Mouse (Mus musculus) common myeloid progenitor, adult 5-6 weeks (primary cell): ENCODE measurements around the gene Dcxr. TPM values are rescaled to one million over a fixed set of nuclear protein-coding genes. Genes with fewer than 3 reads are reported as not detected.
"Not testable (repeated sequence)": the region's sequence is repeated elsewhere in the genome, so short reads cannot be mapped to it uniquely, and the experiment has no call there.

Source experiments
- ATAC-seq: replicated peaks from 2 replicates; pipeline ENCODE4 v1.8.0; 2016; ENCODE audit warnings: low read depth, mild to moderate bottlenecking, moderate TSS enrichment, inconsistent platforms; ENCODE audit not compliant: poor library complexity, severe bottlenecking
- total RNA-seq: library from RNA; stranded (forward); fragments of 200-1000, 187-1606 nt; gene quantifications from 2 replicates; pipeline ENCODE4 v1.2.3, GENCODE M21; 2017

The Dcxr gene
- total RNA-seq = 8.4 and 9.5 TPM in 2 replicates

GRCm38 (mm10) chr11:120727169-120727527 is at the start of gene Dcxr:
Dcxr (minus strand) TSS chr11:120727281.
- ATAC-seq = peak; percentile 89

GRCm38 (mm10) chr11:120775774-120776469 is 48.8 kb upstream of the Dcxr start:
- peak; percentile 100 for ATAC-seq

- ATAC-seq = no peak
Measured at GRCm38 (mm10) chr11:120773463-120774190, 46.5 kb upstream of the Dcxr start.

- no peak for ATAC-seq
Measured at GRCm38 (mm10) chr11:120772749-120773148, 45.7 kb upstream of the Dcxr start.

DNA sequence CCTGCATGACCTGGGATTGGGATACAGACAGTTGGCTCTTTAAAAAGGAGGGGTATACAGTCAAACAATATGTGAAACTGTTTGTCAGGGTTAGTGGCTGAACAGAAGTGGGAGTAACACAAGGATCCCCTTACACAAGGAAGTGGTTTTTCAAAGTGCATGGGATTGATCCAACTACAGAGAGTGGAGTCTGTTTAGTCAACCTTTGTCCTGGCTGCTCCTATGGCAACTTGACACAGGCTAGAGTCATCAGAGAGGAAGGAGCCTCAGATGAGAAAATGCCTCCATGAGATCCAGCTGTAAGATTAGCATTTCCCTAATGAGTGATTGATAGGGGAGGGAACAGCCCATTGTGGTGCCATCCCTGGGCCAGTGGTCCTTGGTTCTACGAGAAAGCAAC is 41.1 kb upstream of the Dcxr start:
- no peak for ATAC-seq

GRCm38 (mm10) chr11:120767023-120767422 is 39.9 kb upstream of the Dcxr start:
- peak; percentile 89 for ATAC-seq

- ATAC-seq = peak; percentile 37
Measured at GRCm38 (mm10) chr11:120763121-120763999, 36.3 kb upstream of the Dcxr start.

DNA sequence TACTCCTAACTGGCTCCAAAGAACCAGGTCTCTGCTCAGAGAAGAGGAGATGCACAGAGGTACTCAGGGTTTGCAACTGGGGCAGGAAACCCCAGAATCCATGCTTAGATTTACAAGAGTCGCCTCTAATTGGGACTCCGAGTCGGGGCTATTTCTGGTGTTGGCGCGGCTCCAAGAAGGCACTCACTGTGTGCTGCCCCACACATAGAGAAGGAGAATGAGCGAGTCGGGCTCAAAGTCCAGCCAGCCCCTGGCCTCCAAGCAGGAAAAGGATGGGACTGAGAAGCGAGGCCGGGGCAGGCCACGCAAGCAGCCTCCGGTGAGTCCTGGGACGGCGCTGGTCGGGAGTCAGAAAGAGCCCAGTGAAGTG is 35.6 kb upstream of the Dcxr start, which contains the start of gene Hmga1b:
Gene Hmga1b, plus strand, starts transcription at position 123 of the 370 bp plus-strand sequence.
- not testable (repeated sequence) for ATAC-seq

DNA sequence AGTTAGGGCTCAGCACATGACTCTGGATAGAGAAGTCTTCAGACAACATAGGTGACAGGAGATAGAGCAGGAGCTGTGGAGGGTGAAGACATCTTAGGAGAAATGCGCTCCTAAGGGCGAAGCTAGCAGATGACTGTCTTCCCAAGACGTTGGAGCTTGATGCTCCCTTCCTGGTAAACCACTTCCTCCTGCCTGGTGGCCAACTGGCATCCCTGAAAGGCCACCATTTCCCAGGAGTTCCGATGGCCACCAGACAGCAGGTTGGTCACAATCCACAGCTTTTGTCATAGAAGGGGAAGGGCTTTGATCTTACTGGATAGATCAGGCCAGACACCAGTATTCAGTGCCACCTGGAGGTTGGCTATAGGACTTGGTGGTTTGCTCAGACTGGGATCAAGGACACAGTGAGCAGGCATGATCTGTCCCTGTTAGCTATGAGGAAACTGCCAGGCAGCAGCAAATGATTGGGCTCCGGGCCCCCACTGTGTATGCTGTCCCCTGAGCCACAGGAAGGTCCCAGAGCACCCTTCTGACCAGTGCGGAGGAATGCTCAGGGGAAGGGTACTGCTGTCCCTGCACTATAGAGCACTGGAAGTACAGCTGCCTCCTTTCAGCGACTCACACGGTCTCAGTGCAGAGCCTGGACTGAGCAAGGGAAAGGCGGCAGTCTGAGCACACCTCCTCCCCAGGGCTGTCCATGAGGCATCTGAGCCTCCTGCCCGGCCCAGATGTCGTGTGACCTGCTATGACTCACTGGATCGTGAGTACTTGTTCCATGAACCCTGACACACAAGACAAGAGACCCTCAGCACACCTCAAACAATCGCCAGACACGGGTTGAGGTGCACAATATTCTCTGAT is 35.0 kb upstream of the Dcxr start:
- no peak for ATAC-seq

- no peak for ATAC-seq
Measured at GRCm38 (mm10) chr11:120760236-120760635, 33.2 kb upstream of the Dcxr start.

DNA sequence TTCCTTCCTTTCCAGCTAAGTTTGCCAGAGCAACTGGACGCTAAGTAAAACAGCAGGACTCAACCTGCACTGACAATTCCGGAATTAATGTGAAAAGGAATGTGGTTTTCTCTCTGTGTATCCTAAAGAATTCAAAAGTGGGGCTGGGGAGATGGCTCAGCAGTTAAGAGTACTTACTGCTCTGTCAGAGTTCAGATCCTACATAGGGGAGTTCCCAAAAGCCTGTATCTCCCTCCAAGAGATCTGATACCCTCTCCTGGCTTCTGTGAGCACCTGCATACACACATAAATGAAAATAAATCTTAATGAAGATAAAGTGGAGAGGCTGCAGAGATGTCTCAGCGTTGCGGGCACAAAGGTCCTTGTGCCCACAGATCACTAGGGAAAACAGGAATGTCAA is 24.5 kb upstream of the Dcxr start:
- no peak for ATAC-seq

DNA sequence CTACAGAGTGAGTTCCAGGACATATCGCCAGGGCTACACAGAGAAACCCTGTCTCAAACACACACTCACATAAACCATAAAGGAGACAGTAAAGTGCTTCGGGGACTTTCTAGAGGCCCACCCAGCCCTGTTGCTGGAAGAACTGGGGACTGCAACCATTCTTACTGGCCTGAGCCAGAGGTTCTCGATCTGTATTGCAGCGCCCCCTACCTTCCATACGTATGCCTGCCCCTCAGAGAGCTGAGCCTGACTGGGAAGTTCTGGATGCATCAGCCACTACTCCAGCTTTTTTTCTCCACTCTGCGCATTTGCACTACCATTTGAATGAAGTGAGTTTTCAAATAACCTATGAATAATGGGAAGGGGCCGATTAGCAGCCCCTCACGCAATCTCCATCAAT is 22.3 kb upstream of the Dcxr start:
- ATAC-seq = peak; percentile 86; the same call in 1 of the 2 replicates

- ATAC-seq = no peak
Measured at GRCm38 (mm10) chr11:120747974-120748373, 20.9 kb upstream of the Dcxr start.

- ATAC-seq = no peak
Measured at GRCm38 (mm10) chr11:120744121-120744701, 17.1 kb upstream of the Dcxr start.

DNA sequence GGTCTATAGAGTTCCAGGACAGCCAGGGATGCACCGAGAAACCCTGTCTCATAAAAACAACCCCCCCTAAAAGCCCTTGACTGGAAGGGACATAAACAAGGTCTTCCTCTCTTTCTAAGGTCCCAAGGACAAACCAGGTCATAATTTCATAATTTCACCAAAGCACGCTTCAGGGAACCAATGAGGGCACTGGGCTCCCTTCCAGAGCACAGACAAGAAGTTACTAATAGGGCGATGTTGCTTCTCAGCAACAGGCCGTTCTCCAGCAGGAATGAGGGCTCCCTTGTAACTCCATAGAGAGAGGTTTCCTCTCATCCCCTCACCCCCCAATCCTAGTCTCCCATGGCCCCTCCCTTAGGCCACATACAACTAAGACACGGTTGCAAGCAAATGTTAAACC is 13.9 kb upstream of the Dcxr start:
- no peak for ATAC-seq

- ATAC-seq = no peak
Measured at GRCm38 (mm10) chr11:120736424-120736823, 9.3 kb upstream of the Dcxr start.

GRCm38 (mm10) chr11:120733521-120733920 is 6.4 kb upstream of the Dcxr start:
- no peak for ATAC-seq

- no peak for ATAC-seq
Measured at GRCm38 (mm10) chr11:120731858-120732680, 5.0 kb upstream of the Dcxr start, which contains the start of gene Cbr2. Cbr2 (minus strand) TSS chr11:120732114.
